Mouse (Mus musculus) mouse embryonic stem cell (cell line): ENCODE data around the gene Gphn.

Source experiments
- in situ Hi-C, 2 experiments: fragments of 300-500 bp; cut with MboI; formaldehyde crosslinking; loops; 1 replicate in 1 of 2; 3 replicates in 1 of 2; pipeline ENCODE4 v1.14.3; 2019 to 2020; ENCODE audit warnings: low sequenced_read_pairs in 2 of 2, low pct_unique_long_range_greater_than_20kb in 1 of 2, mixed read lengths in 1 of 2; ENCODE audit not compliant: unreplicated experiment in 1 of 2

Gene Gphn

DNA sequence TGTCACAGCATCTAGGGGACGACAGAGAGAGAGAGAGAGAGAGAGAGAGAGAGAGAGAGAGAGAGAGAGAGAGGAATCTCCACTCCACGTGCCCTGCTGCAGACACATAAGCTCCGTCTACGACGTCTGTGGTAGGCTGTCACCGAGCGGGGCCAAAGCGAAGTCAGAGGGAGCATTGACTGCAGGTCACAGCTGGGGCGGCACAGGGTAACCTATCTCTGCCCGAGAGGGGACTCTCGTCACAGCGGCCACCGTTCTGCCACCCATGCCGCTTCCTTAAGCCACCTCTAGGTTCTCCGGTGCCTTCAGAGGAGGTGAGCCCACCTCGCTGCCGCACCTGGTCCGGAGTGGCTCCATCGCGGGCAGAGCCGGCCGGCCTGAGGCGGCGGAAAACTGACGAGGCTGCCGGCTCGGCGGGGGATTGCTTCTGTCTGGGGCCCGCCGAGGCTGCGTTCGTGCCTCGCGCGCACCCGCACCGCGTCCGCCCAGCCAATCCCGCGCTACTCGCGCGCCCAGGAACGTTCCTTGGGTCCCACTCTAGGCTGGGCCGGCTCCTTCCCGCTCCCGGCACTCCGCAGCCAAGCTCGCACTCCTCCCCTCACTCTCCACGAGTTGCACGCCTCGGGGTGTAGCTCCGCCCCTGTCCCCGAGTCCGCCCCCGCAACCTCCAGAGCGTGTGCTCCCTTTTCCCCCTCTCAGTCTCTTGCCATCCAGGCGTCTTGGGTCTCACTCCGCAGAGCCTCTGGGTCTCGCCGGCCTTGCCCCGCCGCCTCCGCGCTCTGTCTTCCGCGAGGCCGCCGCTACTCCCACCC lies at the start of gene Gphn:
Gphn (plus strand) TSS at position 673 of the 812 bp plus-strand sequence.
- in situ Hi-C loops = no loop called here

GRCm38 (mm10) chr12:78181452-78181851 lies 44.7 kb upstream of the Gphn start:
- in situ Hi-C loops = no loop called here

DNA sequence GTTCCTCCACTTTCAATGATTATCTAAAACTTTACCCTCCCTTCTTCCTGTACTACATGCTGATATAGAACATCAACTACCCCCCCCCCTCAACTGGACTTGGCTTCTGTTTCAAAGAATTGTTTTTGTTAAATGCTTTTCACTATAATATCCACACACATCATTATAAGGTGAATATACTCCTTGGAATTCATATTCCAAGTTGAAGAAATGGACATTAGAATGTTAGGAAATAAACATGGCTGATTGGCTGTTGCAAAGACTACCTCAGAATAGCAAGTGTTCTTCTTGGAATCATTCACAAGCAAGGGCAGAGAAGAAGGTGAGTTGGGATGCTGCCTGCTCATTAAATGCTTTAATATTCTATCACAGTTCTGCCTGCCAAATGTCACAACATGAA lies 32.2 kb upstream of the Gphn start, which contains the start of gene Gm6657:
Gm6657 (plus strand) TSS at position 301 of the 400 bp plus-strand sequence.
- in situ Hi-C loops = no loop called here

DNA sequence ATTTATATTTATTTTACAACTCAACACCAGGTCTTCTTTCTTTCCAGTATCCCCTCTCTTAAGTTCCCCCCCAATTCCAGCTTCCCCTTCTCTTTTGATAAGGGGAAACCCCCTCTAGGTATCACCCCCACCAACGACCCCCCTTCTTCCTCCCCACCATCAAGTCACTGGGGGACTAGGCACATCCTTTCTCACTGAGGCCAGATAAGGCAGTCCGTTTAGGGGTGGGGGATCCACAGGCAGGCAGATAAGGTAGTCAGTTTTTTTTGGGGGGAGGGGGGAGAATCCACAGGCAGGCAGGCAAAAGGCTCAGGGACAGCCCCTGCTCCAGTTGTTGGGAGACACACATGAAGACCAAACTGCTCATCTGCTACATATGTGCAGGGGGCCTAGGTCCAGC lies 30.8 kb upstream of the Gphn start:
- in situ Hi-C loops = no loop called here

DNA sequence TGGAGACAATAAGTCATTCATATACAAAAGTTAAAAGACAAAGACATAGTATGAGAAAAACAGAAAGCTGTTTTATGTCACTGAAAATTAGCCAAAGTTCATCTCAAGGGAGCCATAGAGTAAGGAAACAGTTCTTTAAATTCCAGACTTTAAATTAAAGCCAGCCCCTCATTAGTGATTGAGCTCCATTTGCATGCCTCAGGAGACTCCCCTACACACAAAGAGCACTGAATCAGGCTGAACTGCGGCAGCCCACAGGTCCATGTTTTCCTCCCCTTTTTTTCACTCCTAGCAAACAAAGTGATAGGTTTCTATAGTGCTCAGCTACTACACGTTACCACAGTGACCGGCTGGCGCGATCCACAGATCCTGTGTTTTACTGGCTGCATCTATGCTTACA lies 22.5 kb upstream of the Gphn start:
- in situ Hi-C loops = no loop called here

DNA sequence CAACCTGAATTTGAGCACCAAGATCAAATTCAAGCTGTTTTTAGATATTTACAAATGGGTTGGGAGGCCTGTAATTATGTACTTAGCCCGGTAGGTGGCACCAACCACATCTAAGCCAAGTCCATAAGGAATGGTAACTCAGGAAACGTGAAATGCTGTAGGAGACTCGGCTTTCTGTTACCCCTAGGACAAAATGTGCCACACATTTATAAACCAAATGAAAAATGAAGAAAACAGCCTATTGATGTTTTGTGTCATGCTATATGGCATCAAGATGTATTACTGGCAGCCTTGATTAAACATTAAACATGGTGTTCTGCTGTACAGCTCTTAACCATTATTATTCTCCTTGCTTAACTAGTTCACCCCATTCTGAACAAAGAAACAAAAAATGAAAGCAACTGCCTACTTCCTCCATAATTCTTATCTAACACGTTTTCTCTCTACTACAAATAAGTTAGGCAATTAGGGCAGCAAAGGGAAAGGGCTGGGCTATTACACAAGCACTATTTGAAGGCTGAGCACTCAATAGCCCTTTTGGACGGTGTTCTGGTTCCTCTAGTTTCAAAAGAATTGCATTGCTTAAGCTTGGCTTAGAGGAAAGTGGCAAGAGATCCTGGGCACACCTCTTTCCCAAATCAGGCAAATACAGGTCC lies 20.1 kb upstream of the Gphn start:
- in situ Hi-C loops = no loop called here

GRCm38 (mm10) chr12:78206571-78206960 lies 19.6 kb upstream of the Gphn start:
- in situ Hi-C loops = no loop called here

DNA sequence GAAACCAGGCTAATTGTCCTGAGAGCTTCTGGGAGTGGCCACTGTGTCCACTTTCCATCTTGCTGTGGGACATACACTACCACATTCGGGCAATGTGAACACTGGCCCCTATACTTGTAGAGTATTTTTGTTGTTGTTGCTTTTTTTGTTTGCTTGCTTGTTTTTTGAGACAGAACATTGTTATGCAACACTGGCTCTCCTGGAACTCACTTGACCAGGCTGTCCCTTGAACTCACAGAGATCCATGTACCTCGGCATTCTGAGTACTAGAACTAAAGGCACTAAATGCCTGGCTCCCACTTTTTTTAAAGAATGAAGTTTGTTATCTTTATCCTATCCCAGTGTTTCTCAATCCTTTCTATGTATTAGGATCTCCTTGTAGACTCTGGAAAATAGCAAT lies 16.3 kb upstream of the Gphn start:
- in situ Hi-C loops = no loop called here

- in situ Hi-C loops = no loop called here
These were observed 10.7 kb upstream of the Gphn start for GRCm38 (mm10) chr12:78215490-78215889.

DNA sequence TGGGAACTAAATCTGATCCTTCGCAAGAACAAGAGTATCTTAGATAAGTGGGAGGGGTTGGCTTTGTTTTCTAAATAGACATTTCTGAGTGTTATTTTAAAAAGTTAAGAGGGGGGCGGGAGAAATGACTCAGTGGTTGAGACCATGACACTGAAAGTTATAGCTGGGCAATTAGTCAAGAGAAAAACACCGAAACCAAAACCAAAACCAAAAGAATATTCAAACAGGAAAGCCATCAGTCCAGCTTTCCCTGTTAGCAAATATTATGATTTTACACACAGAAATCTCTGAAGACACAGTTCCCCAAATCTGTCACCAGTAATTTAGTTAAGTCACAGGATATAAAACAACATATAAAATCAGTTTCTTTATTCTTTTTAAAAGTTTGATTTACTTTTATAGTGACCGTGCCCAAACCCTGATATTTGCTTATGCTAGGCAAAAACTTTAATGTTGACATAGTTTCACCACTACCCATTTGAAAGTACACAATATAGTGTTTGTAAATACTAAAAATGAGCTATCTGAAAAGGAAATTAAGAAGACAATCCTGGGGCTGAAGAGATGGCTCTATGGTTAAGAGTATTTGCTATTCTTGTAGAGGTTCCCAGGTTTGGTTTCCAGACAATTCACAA lies 6.9 kb upstream of the Gphn start:
- in situ Hi-C loops = no loop called here

DNA sequence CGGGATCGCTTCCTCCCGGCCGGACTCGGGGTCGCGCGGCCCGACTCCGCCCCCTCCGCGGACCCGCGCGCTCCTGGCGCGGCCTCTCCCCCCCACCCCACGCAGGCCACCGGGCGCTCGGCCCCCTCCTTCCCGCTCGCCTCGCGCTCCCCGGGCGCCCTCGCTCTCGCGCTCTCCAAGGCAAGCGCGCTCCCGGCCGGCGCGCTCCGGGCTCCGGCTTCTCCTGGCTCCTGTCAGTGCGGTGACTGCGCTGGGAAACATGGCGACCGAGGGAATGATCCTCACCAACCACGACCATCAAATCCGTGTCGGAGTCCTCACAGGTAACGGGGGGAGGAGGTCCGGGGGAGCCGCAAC lies 318 bp downstream of the Gphn start:
- in situ Hi-C loops = no loop called here

DNA sequence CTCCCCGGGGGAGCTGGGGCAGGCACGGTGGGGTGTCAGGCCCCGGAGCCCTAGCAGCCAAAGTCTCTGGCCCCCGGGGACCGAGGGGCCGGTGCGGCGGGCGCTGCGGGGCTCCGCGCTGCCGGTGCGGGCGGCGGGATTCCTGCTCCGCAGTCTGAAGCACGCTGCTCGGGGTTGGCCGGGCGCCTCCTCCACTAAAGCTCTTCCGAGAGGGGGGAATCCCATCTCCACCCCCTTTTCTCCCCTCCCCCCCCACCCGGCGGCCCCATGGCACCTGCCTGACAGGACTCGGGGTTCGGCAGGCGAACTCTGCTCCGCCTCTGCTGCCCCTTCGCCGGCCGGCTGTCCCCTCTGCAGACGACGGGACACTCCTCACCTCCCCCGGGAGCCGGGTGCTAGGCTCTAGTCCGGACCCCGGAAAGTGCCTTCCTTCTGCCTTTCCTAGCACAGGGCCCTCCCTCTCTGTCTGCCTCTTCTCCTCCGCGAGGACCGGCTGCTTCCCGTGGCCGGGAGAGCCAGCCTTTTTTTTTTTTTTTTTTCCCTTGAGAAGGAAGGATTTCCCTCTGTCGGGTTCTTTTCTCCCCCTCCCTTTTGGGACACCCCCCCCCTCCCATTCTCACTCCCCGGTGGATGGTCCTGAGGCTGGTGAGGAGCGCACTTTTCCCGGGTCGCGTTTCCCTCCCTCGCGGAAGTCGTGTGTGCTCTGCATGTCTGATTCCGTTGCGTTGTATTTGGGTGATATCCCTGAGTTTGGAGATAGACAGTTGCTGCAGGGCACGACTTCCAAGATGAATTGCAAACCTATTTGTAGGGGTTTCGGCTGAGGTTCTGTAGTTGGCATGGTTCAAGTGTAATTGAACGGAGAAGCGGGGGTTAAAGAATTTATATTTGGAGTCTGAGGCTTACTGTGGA lies 1.1 kb downstream of the Gphn start:
- in situ Hi-C loops = no loop called here

DNA sequence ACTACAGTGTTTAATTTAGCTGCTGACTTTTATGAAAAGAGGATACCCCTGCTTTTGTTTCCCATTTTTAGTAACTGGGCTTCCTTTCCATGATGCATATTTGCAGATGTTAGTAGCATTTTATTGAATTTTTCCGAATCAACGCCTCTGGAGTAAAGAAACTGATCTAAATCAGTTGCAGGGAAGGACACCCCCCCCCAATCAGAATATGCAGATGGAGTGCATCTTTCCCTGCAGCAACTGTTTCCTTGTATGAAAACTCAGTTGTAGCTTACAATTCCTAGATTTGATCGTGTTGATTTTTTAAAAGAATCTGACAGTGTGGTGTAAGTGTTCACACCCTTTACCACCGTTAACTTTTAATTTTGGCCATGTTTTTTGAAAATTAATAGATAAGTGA lies 2.0 kb downstream of the Gphn start:
- in situ Hi-C loops = no loop called here

DNA sequence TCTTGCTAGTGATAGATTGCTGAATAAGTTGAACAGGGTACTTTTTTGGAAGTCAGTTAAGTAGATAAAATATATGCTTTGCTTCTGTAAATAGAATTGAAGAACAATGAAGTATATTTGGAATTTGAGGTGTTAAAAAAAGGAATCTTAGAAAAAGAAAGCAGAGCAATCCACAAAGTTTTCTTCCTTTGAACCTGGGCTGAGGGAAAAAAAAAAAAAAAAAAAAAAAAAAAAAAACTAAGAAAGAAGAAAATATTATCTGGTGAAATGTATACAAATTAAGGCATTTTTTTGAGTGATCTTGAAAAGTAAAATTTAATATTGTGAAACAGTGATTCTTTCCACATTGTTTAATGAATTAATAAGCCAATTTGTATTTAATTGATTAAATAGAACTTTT lies 6.4 kb downstream of the Gphn start:
- in situ Hi-C loops = no loop called here

DNA sequence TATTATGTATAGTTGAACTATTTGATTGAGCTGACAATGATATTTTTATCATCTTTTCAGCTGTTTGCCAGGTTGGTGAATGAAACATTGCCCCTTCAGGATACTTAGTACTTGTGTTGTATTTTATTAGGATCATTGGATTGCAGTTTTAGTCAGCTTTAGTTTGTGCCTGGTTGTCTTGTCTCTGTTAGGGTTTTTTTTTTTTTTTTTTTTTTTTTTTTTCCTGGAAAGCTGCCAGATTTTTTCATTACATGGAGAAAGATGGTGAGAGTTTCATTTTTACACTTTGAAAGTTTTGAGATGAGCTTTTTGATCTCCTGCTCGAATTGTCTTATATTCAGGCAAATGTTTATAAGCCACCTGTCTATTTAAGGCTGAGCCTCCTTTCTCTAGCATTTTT lies 22.2 kb downstream of the Gphn start:
- in situ Hi-C loops = no loop called here

GRCm38 (mm10) chr12:78249151-78249550 lies 23.0 kb downstream of the Gphn start:
- in situ Hi-C loops = no loop called here

DNA sequence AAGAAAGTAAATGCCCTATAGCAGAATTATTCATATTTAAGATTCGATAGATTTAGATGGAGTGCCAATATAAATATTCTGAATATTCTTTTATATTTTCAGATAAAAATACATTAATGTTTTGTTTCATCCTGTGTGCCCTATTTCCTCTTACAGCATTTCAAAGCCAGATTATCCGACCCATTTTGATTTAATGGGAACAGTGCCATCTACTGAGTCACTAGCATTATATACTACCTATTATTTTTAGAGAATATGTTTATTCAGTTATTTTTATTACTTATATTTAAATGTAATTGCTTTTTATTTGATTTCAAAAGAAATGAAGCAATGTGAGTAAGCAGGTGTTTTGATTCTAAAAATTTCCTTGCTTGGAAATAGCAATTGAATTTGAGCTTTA lies 51.2 kb downstream of the Gphn start:
- in situ Hi-C loops = no loop called here

DNA sequence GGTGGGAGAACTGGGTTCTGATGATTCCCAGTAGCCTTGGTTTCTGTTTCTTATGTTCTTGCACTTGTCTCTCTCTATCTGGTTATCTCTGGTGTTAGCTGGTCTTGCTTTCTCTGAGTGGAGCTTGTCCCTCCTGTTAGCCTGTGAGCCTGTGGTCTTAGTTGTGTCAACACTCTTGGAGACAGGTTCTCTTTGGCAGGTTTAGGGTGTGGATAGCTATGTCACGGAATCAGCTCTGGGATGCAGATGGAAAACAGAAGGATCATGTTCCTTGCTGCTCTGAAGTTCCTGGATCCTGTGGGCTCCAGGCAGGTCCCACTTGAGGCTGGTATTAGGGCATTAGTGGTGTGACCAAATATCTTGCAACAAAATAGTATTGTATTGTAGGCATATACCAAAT lies 64.2 kb downstream of the Gphn start:
- in situ Hi-C loops = no loop called here
